Mouse (Mus musculus) ES-CJ7 (cell line): ENCODE measurements around the gene Prickle2.

Experiments
- DNase-seq: peaks from one replicate; pipeline ENCODE4 v3.0.0; 2011; ENCODE audit warnings: low read depth, low spot score

Gene Prickle2

GRCm38 (mm10) chr6:92388681-92389080 is 317.3 kb downstream of the Prickle2 start:
- DNase-seq: no peak

- no peak for DNase-seq
These were observed 322.7 kb downstream of the Prickle2 start for GRCm38 (mm10) chr6:92383196-92383782.

- DNase-seq: no peak
These were observed 324.9 kb downstream of the Prickle2 start for GRCm38 (mm10) chr6:92381085-92381484.

- no peak for DNase-seq
These were observed 331.1 kb downstream of the Prickle2 start for GRCm38 (mm10) chr6:92374826-92375225.

- DNase-seq: no peak
These were observed 335.1 kb downstream of the Prickle2 start for GRCm38 (mm10) chr6:92370896-92371295.

GRCm38 (mm10) chr6:92347278-92348028 is 358.5 kb downstream of the Prickle2 start:
- DNase-seq: no peak

GRCm38 (mm10) chr6:92346729-92347128 is 359.2 kb downstream of the Prickle2 start:
- no peak for DNase-seq

- no peak for DNase-seq
These were observed 360.8 kb downstream of the Prickle2 start for GRCm38 (mm10) chr6:92345151-92345550.

- DNase-seq: no peak
These were observed 361.4 kb downstream of the Prickle2 start for GRCm38 (mm10) chr6:92344588-92344987.
